8 mouse cellular contexts compared by ENCODE assay signal in the genomic region with DNA sequence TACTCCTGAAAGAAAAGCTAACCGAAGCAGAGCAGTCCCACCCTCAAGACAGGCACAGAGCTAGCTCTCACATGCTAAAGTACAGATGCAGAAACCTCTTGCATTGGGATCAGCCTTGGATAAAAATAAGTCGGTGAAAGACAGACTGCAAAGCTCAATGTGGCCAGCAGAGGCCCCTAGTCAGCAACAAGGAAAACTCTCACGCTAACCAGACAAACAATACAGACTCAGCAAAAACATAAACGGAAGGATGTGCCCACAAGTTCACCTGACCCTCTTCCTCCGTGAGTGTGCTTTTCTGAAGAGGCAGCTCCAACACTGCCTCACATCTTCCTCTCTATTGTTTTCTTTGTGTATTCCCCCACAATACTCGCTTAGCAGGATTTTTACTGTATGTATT.
DNase-seq lines count a peak whose midpoint lies in the region; ATAC-seq and TF ChIP-seq lines count a peak whose summit lies in the region.

No protein-coding gene starts in this region.

- no peaks in the 10 kb centered on the region for H3K4me1 ChIP-seq in midbrain, embryonic 12.5 days
- no peaks in the 10 kb centered on the region for H3K4me1 ChIP-seq in spleen, adult 2 months (ENCODE audit: control insufficient read depth, insufficient read depth, insufficient read length)

- DNase-seq in urinary bladder, postnatal 25 days (ENCODE audit: low spot score), result peak; percentile 41
- DNase-seq in urinary bladder, adult 2 months (ENCODE audit: low spot score), result no peak
- peak; percentile 67 for DNase-seq in embryo, embryonic 9.5 days (ENCODE audit: extremely low spot score)
- peak; percentile 73 for DNase-seq in kidney, adult 18-20 months
- peak; percentile 63 for DNase-seq in left cerebral cortex, postnatal 4 days
- DNase-seq in spleen, adult 2 months (ENCODE audit: low read depth in 1 of 2, low spot score in 2 of 2), result peak; percentile 56 to 73

- peak; percentile 35; the same call in 1 of the 2 replicates for TF ChIP-seq CTCF in spleen, adult 2 months (IDR thresholded peaks at IDR 0.05; ENCODE audit: extremely low read depth, insufficient read depth, insufficient read length, insufficient replicate concordance)

- H3K27me3 ChIP-seq in midbrain, embryonic 12.5 days, result no peaks in the 10 kb centered on the region
- H3K27me3 ChIP-seq in spleen, adult 2 months (ENCODE audit: control insufficient read depth, insufficient read depth, low read length), result no peaks in the 10 kb centered on the region

- H3K9me3 ChIP-seq in midbrain, embryonic 12.5 days, result no peaks in the 10 kb centered on the region

- no peak overlapping the region for H3K9ac ChIP-seq in midbrain, embryonic 12.5 days (replicated peaks)

- intact Hi-C loops in left cerebral cortex, postnatal 4 days (cut with DNase I), result no loop called here

- TF ChIP-seq POLR2A in spleen, adult 2 months (IDR thresholded peaks at IDR 0.05; ENCODE audit: low read depth, low read length), result no peak

- ATAC-seq in granulocyte monocyte progenitor cell, adult 5-6 weeks (replicated peaks; ENCODE audit: poor library complexity, severe bottlenecking), result peak; percentile 95
- peak; percentile 55 for ATAC-seq in midbrain, embryonic 12.5 days (ENCODE audit: low FRiP score, low read depth)

- H3K36me3 ChIP-seq in midbrain, embryonic 12.5 days, result no peaks in the 10 kb centered on the region
- no peaks in the 10 kb centered on the region for H3K36me3 ChIP-seq in spleen, adult 2 months (ENCODE audit: control insufficient read depth, insufficient read depth, low read length)

- WGBS in midbrain, embryonic 12.5 days, result 21% methylated on average over 6 of the region's 6 CpGs
- WGBS in spleen, adult 2 months, result 3% methylated on average over 6 of the region's 6 CpGs

- H3K4me3 ChIP-seq in midbrain, embryonic 12.5 days, result no peak overlapping the region
- H3K4me3 ChIP-seq in spleen, adult 2 months (ENCODE audit: extremely low read depth, insufficient read depth, insufficient read length), result no peak overlapping the region

- H3K4me2 ChIP-seq in midbrain, embryonic 12.5 days (replicated peaks), result peak overlapping the region; percentile 41

- H3K27ac ChIP-seq in midbrain, embryonic 12.5 days (replicated peaks), result no peak overlapping the region
- H3K27ac ChIP-seq in spleen, adult 2 months (ENCODE audit: insufficient read depth, low read length), result no peak overlapping the region
